In genomic region chr3:60499718-60500450, GRCm38 (mm10) we compare ENCODE assay signal across 7 mouse cellular contexts. TPM values are rescaled to one million over a fixed set of nuclear protein-coding genes. Genes with fewer than 3 reads are reported as not detected.
DNase-seq lines count a peak whose midpoint lies in the region; ATAC-seq and TF ChIP-seq lines count a peak whose summit lies in the region.

No protein-coding gene starts in this region.

- peaks cover 6 to 49% of the 10 kb centered on the region in 2 experiments for H3K4me1 ChIP-seq in CH12.LX (ENCODE audit: control insufficient read depth in 1 of 2, insufficient read depth in 2 of 2)
- peaks cover 20% of the 10 kb centered on the region; the same call in 1 of the 2 replicates for H3K4me1 ChIP-seq in forebrain, postnatal 0 days (ENCODE audit: insufficient read depth)
- H3K4me1 ChIP-seq in limb, embryonic 14.5 days (ENCODE audit: control insufficient read depth, insufficient read depth, low read length): peaks cover 19% of the 10 kb centered on the region
- peaks cover 31% of the 10 kb centered on the region for H3K4me1 ChIP-seq in stomach, embryonic 16.5 days (ENCODE audit: control insufficient read depth, insufficient read depth, low read length)

- peaks cover 2 to 13% of the 10 kb centered on the region in 2 experiments for H3K36me3 ChIP-seq in CH12.LX (replicated peaks in 1 of 2; ENCODE audit: control insufficient read depth in 1 of 2, insufficient read depth in 1 of 2, low read length in 1 of 2)
- H3K36me3 ChIP-seq in forebrain, postnatal 0 days (ENCODE audit: insufficient read depth): no peaks in the 10 kb centered on the region
- H3K36me3 ChIP-seq in limb, embryonic 14.5 days (ENCODE audit: control insufficient read depth, insufficient read depth, low read length): no peaks in the 10 kb centered on the region
- no peaks in the 10 kb centered on the region for H3K36me3 ChIP-seq in stomach, embryonic 16.5 days (ENCODE audit: control insufficient read depth, insufficient read depth, low read length)

- H3K79me2 ChIP-seq in CH12.LX (replicated peaks; ENCODE audit: control insufficient read depth, extremely low read depth, insufficient read depth, poor library complexity, severe bottlenecking): peaks cover 78% of the 10 kb centered on the region

- no peak for DNase-seq in CH12.LX (ENCODE audit: extremely low read depth)
- DNase-seq in Muller cell, postnatal 12 days (ENCODE audit: inconsistent ontology term): peak; percentile 67
- DNase-seq in forebrain, postnatal 0 days: no peak
- DNase-seq in limb, embryonic 14.5 days (ENCODE audit: low spot score): no peak
- DNase-seq in thymus, postnatal 4 days: no peak
- no peak for DNase-seq in layer of hippocampus, postnatal 10 days (ENCODE audit: low spot score in 2 of 2)

- H3K9me3 ChIP-seq in CH12.LX (replicated peaks; ENCODE audit: low read length): no peaks in the 10 kb centered on the region
- H3K9me3 ChIP-seq in forebrain, postnatal 0 days (ENCODE audit: low read length): no peaks in the 10 kb centered on the region
- no peaks in the 10 kb centered on the region for H3K9me3 ChIP-seq in limb, embryonic 14.5 days (ENCODE audit: control insufficient read depth, low read length)
- H3K9me3 ChIP-seq in stomach, embryonic 16.5 days (replicated peaks; ENCODE audit: control insufficient read depth, low read length): no peaks in the 10 kb centered on the region

- peak overlapping the region in 2 of 3 experiments; percentile 73 to 80 for H3K4me3 ChIP-seq in CH12.LX (replicated peaks in 1 of 3; ENCODE audit: low read depth in 2 of 3, low read length in 2 of 3, poor library complexity in 1 of 3)
- peak overlapping the region; percentile 96 for H3K4me3 ChIP-seq in forebrain, postnatal 0 days (ENCODE audit: low read depth, low read length)
- H3K4me3 ChIP-seq in limb, embryonic 14.5 days (replicated peaks; ENCODE audit: low read length): peak overlapping the region; percentile 91
- H3K4me3 ChIP-seq in stomach, embryonic 16.5 days (replicated peaks; ENCODE audit: low read length): peak overlapping the region; percentile 89

- 43% methylated on average over 7 of the region's 7 CpGs for WGBS in forebrain, postnatal 0 days
- 53% methylated on average over 7 of the region's 7 CpGs for WGBS in limb, embryonic 14.5 days
- 46% methylated on average over 7 of the region's 7 CpGs for WGBS in stomach, embryonic 16.5 days

- no peak for TF ChIP-seq POLR2A in CH12.LX (IDR thresholded peaks at IDR 0.05; ENCODE audit: low read depth, low read length)
- TF ChIP-seq POLR2A in limb, embryonic 14.5 days (IDR thresholded peaks at IDR 0.05; ENCODE audit: borderline replicate concordance, extremely low read depth, insufficient read depth, insufficient read length): no peak

- dilution Hi-C loops in CH12.LX (cut with MboI; ENCODE audit: extremely low pct_ligation_motif_present, extremely low pct_unique_long_range_greater_than_20kb, low sequenced_read_pairs): no loop called here

- H3K9ac ChIP-seq in CH12.LX (ENCODE audit: insufficient read depth, low read depth): peak overlapping the region; percentile 87
- peak overlapping the region; percentile 87; the same call in 1 of the 2 replicates for H3K9ac ChIP-seq in forebrain, postnatal 0 days
- peak overlapping the region; percentile 96; the same call in 1 of the 2 replicates for H3K9ac ChIP-seq in limb, embryonic 14.5 days (ENCODE audit: low read depth, low read length, severe bottlenecking)
- H3K9ac ChIP-seq in stomach, embryonic 16.5 days (ENCODE audit: low read length): peak overlapping the region; percentile 95

- no peak for TF ChIP-seq EP300 in CH12.LX (IDR thresholded peaks at IDR 0.05; ENCODE audit: low read length)

- H3K27me3 ChIP-seq in CH12.LX (replicated peaks): no peaks in the 10 kb centered on the region
- H3K27me3 ChIP-seq in forebrain, postnatal 0 days (ENCODE audit: insufficient read depth, low read length): no peaks in the 10 kb centered on the region
- no peaks in the 10 kb centered on the region for H3K27me3 ChIP-seq in limb, embryonic 14.5 days (ENCODE audit: control insufficient read depth, insufficient read depth, low read length)
- H3K27me3 ChIP-seq in stomach, embryonic 16.5 days (ENCODE audit: control insufficient read depth, insufficient read depth, low read length): no peaks in the 10 kb centered on the region

- TF ChIP-seq CTCF in CH12.LX (conservative IDR thresholded peaks at IDR 0.05 in 1 of 2, IDR thresholded peaks at IDR 0.05 in 1 of 2; ENCODE audit: low read depth in 2 of 2, low read length in 2 of 2): no peak
- no peak for TF ChIP-seq CTCF in forebrain, postnatal 0 days (IDR thresholded peaks at IDR 0.05; ENCODE audit: low read depth)

- peak overlapping the region; percentile 98 for H3K4me2 ChIP-seq in CH12.LX (ENCODE audit: insufficient read depth, low read depth, poor library complexity, severe bottlenecking)
- H3K4me2 ChIP-seq in forebrain, postnatal 0 days (ENCODE audit: low read depth): peak overlapping the region; percentile 76
- H3K4me2 ChIP-seq in limb, embryonic 14.5 days (replicated peaks; ENCODE audit: low read depth, low read length, severe bottlenecking): peak overlapping the region; percentile 65
- H3K4me2 ChIP-seq in stomach, embryonic 16.5 days (ENCODE audit: low read depth, low read length): peak overlapping the region; percentile 80

- peak overlapping the region; percentile 73 for H3K27ac ChIP-seq in CH12.LX (ENCODE audit: insufficient read depth, low read depth)
- H3K27ac ChIP-seq in forebrain, postnatal 0 days (ENCODE audit: low read depth, low read length): no peak overlapping the region
- peak overlapping the region; percentile 96; the same call in 1 of the 2 replicates for H3K27ac ChIP-seq in limb, embryonic 14.5 days (replicated peaks; ENCODE audit: low read depth, low read length)
- peak overlapping the region; percentile 99 for H3K27ac ChIP-seq in stomach, embryonic 16.5 days (ENCODE audit: low read length)

- ATAC-seq in forebrain, postnatal 0 days: no peak
- no peak for ATAC-seq in limb, embryonic 14.5 days (ENCODE audit: low FRiP score, low read depth)
- no peak for ATAC-seq in stomach, embryonic 16.5 days (ENCODE audit: insufficient read depth, low FRiP score)

- in situ Hi-C loops in CH12.LX (cut with MboI; ENCODE audit: low pct_ligation_motif_present, low pct_unique_long_range_greater_than_20kb, low sequenced_read_pairs): no loop called here

- no peak for TF ChIP-seq RAD21 in CH12.LX (IDR thresholded peaks at IDR 0.05; ENCODE audit: low read depth, low read length)

TF ChIP-seq in CH12.LX, 34 proteins besides CTCF, POLR2A, EP300 and RAD21:
- no peak for TF ChIP-seq BHLHE40 (IDR thresholded peaks at IDR 0.05; ENCODE audit: low read depth, low read length)
- TF ChIP-seq GABPA (IDR thresholded peaks at IDR 0.05; ENCODE audit: insufficient replicate concordance, low read depth, low read length): no peak
- no peak; the same call in 1 of the 2 replicates for TF ChIP-seq MXI1 (IDR thresholded peaks at IDR 0.05; ENCODE audit: low read depth, low read length)
- TF ChIP-seq RCOR1 (conservative IDR thresholded peaks at IDR 0.05; ENCODE audit: low read depth, low read length): no peak
- no peak for TF ChIP-seq ZMIZ1 (IDR thresholded peaks at IDR 0.05; ENCODE audit: low read depth, low read length)
- TF ChIP-seq JUND (conservative IDR thresholded peaks at IDR 0.05; ENCODE audit: low read depth, low read length): no peak
- TF ChIP-seq MEF2A (IDR thresholded peaks at IDR 0.05; ENCODE audit: borderline replicate concordance, low read depth, low read length): no peak

RNA-seq across cellular contexts. Expression of gene Mbnl1, which starts 27.3 kb away (rescaled TPM):
- total RNA-seq in CH12.LX (2012; rRNA removed) (249 and 276 TPM in 2 replicates), CH12.LX (2014; rRNA removed) (332 and 386 TPM in 2 replicates)
- polyA plus RNA-seq in CH12.LX (2012; ENCODE audit: insufficient read length, low read depth): 151 and 174 TPM in 2 replicates
- 73.6 and 84.7 TPM in 2 replicates for total RNA-seq in forebrain, postnatal 0 days (2014; rRNA removed)
- 35.1 and 42.7 TPM in 2 replicates for polyA plus RNA-seq in forebrain, postnatal 0 days (2015; fragmentation: Nextera tagmentation; extraction: Ambion mirVana)
- 40.2 and 48.3 TPM in 2 replicates for polyA plus RNA-seq in limb, embryonic 14.5 days (2012; rRNA removed)
- 123 and 124 TPM in 2 replicates for polyA plus RNA-seq in limb, embryonic 14.5 days (2014; fragmentation: Nextera tagmentation; extraction: Ambion mirVana)
- 101 and 106 TPM in 2 replicates for polyA plus RNA-seq in stomach, embryonic 16.5 days (2015; fragmentation: Nextera tagmentation; extraction: Ambion mirVana)
- total RNA-seq in layer of hippocampus, postnatal 10 days (2021): 100 to 1,000 TPM in 1 of 2 experiments, 10 to 100 TPM in 1; 81.9 to 108 TPM
